Mouse (Mus musculus) E14TG2a.4 (cell line): Measurements from ENCODE around the gene Rgs9bp.

Experiments used
- CTCF ChIP-seq: conservative IDR thresholded peaks from 2 replicates; pipeline ENCODE4 v1.5.1; 2014; ENCODE audit warnings: low read length
- NANOG ChIP-seq: IDR thresholded peaks from 2 replicates; pipeline ENCODE4 v1.6.1; 2014; ENCODE audit warnings: borderline replicate concordance, low read length, mixed read lengths
- POU5F1 ChIP-seq: IDR thresholded peaks from 2 replicates; pipeline ENCODE4 v1.6.1; 2014; ENCODE audit warnings: low read length, borderline replicate concordance

DNA sequence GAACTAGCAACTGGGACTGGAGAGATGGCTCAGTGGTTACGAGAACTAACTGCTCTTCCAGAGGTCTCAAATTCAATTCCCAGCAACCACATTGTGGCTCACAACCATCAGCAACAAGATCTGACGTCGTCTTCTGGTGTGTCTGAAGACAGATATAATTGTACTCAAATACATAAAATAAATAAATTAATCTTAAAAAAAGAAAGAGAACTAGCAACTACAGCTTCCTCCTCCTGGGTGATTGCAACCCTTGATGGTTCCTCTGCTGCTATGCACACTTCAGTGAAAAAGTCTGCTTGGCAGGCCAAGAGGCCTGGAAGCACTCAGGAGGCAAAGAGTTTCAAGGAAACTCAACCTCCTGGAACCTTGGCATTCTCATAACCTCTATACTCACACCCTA is 55.4 kb downstream of the Rgs9bp start:
- TF ChIP-seq CTCF (no peak), POU5F1 (no peak), NANOG (no peak)
